Comparison of ENCODE assay signal across 12 mouse cellular contexts in genomic region chr8:70519043-70519442, GRCm38 (mm10).
"Had no signal": no experiment of that assay in that cellular context is flagged by ENCODE, and none has a peak within 500 bp of the region (broad histone marks: within the 10 kb centered on the region; RNA-seq: fewer than 3 reads in every experiment).

No protein-coding gene starts in this region.

- H3K9me3 ChIP-seq: midbrain, embryonic 10.5 days; midbrain, embryonic 12.5 days; neural tube, embryonic 12.5 days; stomach, embryonic 15.5 days had no signal

- H3K27me3 ChIP-seq: midbrain, embryonic 12.5 days; neural tube, embryonic 12.5 days; stomach, embryonic 15.5 days had no signal

- DNase-seq: lung, adult 18-20 months; lung, embryonic 14.5 days; lung, postnatal 10 days; lung, postnatal 4 days; midbrain, embryonic 14.5 days; thymus, adult 18-20 months; thymus, postnatal 14 days; thymus, postnatal 36 days had no signal

- H3K4me3 ChIP-seq: midbrain, embryonic 10.5 days; midbrain, embryonic 12.5 days; neural tube, embryonic 12.5 days; stomach, embryonic 15.5 days had no signal

- H3K9ac ChIP-seq: lung, embryonic 14.5 days; midbrain, embryonic 12.5 days; neural tube, embryonic 12.5 days; stomach, embryonic 15.5 days had no signal

- H3K4me2 ChIP-seq: lung, embryonic 14.5 days; midbrain, embryonic 12.5 days; neural tube, embryonic 12.5 days; stomach, embryonic 15.5 days had no signal

- H3K27ac ChIP-seq: midbrain, embryonic 10.5 days; midbrain, embryonic 12.5 days; neural tube, embryonic 12.5 days; stomach, embryonic 15.5 days had no signal
